Mouse (Mus musculus): ENCODE data around the gene Hist2h3b.

DNA sequence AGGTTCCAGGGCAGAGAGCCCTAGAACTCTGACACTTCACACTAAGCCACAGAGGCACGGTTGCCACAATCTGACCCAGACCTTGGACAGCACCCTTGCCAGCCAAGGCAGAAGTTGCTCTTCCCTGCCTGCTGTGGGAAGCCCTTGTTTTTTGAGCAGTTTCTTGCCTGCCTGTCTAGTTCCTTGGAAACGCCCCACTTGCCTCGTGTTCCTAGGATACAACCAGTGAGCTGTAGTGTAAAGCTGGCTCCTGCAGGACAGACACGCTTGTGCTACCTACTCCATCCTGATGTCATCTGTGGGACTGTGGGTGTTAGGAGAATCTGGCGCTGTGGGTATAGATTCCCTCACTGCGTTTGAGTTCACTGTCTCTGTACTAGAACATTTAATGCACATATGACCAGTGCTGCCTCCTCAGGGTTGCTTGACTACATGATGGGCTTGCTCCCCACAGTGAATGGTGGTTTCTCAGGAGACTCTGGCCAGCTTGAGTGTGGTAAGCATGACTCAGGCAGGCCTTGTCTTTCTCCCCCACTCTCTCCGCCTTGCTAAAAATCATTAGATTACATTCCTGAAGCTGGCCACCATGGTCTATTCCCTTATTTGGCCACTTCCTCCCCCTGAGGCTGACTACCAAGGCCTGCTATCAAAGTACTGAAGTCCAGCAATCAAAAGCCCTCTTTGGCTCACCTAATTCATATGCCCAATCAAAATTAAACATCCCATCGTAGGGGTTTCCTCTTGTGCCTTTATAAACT lies 44.1 kb downstream of the Hist2h3b start:
- TF ChIP-seq CTCF (IDR thresholded peaks at IDR 0.05; ENCODE audit: extremely low read depth, insufficient read depth, low read length): no peak
- TF ChIP-seq POLR2A (IDR thresholded peaks at IDR 0.05; ENCODE audit: extremely low read depth, insufficient read depth, low read length): no peak

Data from cortical plate, adult 2 months (tissue).